Mouse (Mus musculus) G1E-ER4 (cell line): Measurements from ENCODE around the gene Cbs. TPM values are rescaled to one million over a fixed set of nuclear protein-coding genes. Genes with fewer than 3 reads are reported as not detected.
A peak's percentile ranks its signal among the peaks of the same experiment; 100 is the strongest.

Experiments used
- GATA1 ChIP-seq: IDR thresholded peaks from one replicate; pipeline ENCODE4 v1.8.0; 2012; ENCODE audit warnings: low read length, inconsistent platforms
- polyA plus RNA-seq: library from polyadenylated mRNA; stranded (reverse); fragments of >175 nt; gene quantifications from 2 replicates; pipeline ENCODE4 v1.2.3, GENCODE M21; 2012

The Cbs gene
- polyA plus RNA-seq: not detected in 2 replicates

GRCm38 (mm10) chr17:31636942-31637811 lies at the start of gene Cbs:
TSS of gene Cbs (minus strand) at chr17:31637238.
- no peak for TF ChIP-seq GATA1

- TF ChIP-seq GATA1: no peak
Measured at GRCm38 (mm10) chr17:31686225-31686564, 49.2 kb upstream of the Cbs start.

GRCm38 (mm10) chr17:31685514-31686224 lies 48.6 kb upstream of the Cbs start:
- no peak for TF ChIP-seq GATA1

- TF ChIP-seq GATA1: no peak
Measured at GRCm38 (mm10) chr17:31680450-31680849, 43.4 kb upstream of the Cbs start.

- TF ChIP-seq GATA1: no peak
Measured at GRCm38 (mm10) chr17:31677507-31677906, 40.5 kb upstream of the Cbs start, which contains the start of gene Cryaa. TSS of gene Cryaa (plus strand) at chr17:31677807.

- TF ChIP-seq GATA1: no peak
Measured at GRCm38 (mm10) chr17:31674426-31674825, 37.4 kb upstream of the Cbs start.

GRCm38 (mm10) chr17:31672279-31672678 lies 35.2 kb upstream of the Cbs start:
- TF ChIP-seq GATA1: no peak

GRCm38 (mm10) chr17:31671698-31672097 lies 34.7 kb upstream of the Cbs start:
- TF ChIP-seq GATA1: no peak

- no peak for TF ChIP-seq GATA1
Measured at GRCm38 (mm10) chr17:31670163-31670562, 33.1 kb upstream of the Cbs start.

- no peak for TF ChIP-seq GATA1
Measured at GRCm38 (mm10) chr17:31668306-31668705, 31.3 kb upstream of the Cbs start.

- TF ChIP-seq GATA1: no peak
Measured at GRCm38 (mm10) chr17:31664760-31665159, 27.7 kb upstream of the Cbs start.

GRCm38 (mm10) chr17:31662855-31663254 lies 25.8 kb upstream of the Cbs start:
- no peak for TF ChIP-seq GATA1

GRCm38 (mm10) chr17:31660661-31661250 lies 23.7 kb upstream of the Cbs start:
- no peak for TF ChIP-seq GATA1

GRCm38 (mm10) chr17:31658468-31659185 lies 21.6 kb upstream of the Cbs start, which contains the start of gene U2af1:
TSS of gene U2af1 (minus strand) at chr17:31658892.
- peak; percentile 4 for TF ChIP-seq GATA1

- TF ChIP-seq GATA1: no peak
Measured at GRCm38 (mm10) chr17:31658136-31658467, 21.1 kb upstream of the Cbs start.
